Mouse (Mus musculus) kidney, embryonic 15.5 days (tissue): ENCODE results near the gene Sfmbt1. TPM values are rescaled to one million over a fixed set of nuclear protein-coding genes. Genes with fewer than 3 reads are reported as not detected.

Experiments used
- ATAC-seq: fragments of 200-750 bp; cut with Nextera tagmentation; replicated peaks from 2 replicates; pipeline ENCODE4 v1.8.0; 2017; ENCODE audit warnings: moderate TSS enrichment; ENCODE audit not compliant: low FRiP score
- H3K27ac ChIP-seq: fragments of 300-500 bp; sonication (generic); 2 replicates; pipeline ENCODE4 v1.5.1; 2015; ENCODE audit warnings: mild to moderate bottlenecking, inconsistent platforms
- H3K27me3 ChIP-seq: fragments of 300-500 bp; sonication (generic); 2 replicates; pipeline ENCODE4 v1.6.1; 2015; ENCODE audit warnings: inconsistent platforms
- H3K36me3 ChIP-seq: fragments of 300-500 bp; sonication (generic); 2 replicates; pipeline ENCODE4 v1.6.1; 2015; ENCODE audit warnings: inconsistent platforms
- H3K4me1 ChIP-seq: fragments of 300-500 bp; sonication (generic); 2 replicates; pipeline ENCODE4 v1.6.1; 2015; ENCODE audit warnings: inconsistent platforms
- H3K4me2 ChIP-seq: fragments of 300-500 bp; sonication (generic); 2 replicates; pipeline ENCODE4 v1.6.1; 2015; ENCODE audit warnings: moderate library complexity, mild to moderate bottlenecking, inconsistent platforms
- H3K4me3 ChIP-seq: fragments of 300-500 bp; sonication (generic); replicated peaks from 2 replicates; pipeline ENCODE4 v1.5.1; 2015; ENCODE audit warnings: mild to moderate bottlenecking, inconsistent platforms
- H3K9ac ChIP-seq: fragments of 300-500 bp; sonication (generic); 2 replicates; pipeline ENCODE4 v1.6.1; 2015; ENCODE audit warnings: mild to moderate bottlenecking, inconsistent platforms
- H3K9me3 ChIP-seq: fragments of 300-500 bp; sonication (generic); replicated peaks from 2 replicates; pipeline ENCODE4 v1.6.1; 2016; ENCODE audit warnings: inconsistent platforms
- WGBS: fragments of 180-500 bp; shearing (Covaris S2); methylation state at CpG from one replicate; pipeline ENCODE4 v1.1.7; 2015; ENCODE audit warnings: mixed read lengths; 5-methylcytosine and 5-hydroxymethylcytosine counted together
- polyA plus RNA-seq: library from polyadenylated mRNA; unstranded; fragments of >200 nt; fragmentation: Nextera tagmentation; extraction: Ambion mirVana; gene quantifications from 2 replicates; pipeline ENCODE4 v1.2.1, GENCODE M21; 2015

The Sfmbt1 gene
- polyA plus RNA-seq, 1 experiment from 2014 or later, result 14.7 TPM

DNA sequence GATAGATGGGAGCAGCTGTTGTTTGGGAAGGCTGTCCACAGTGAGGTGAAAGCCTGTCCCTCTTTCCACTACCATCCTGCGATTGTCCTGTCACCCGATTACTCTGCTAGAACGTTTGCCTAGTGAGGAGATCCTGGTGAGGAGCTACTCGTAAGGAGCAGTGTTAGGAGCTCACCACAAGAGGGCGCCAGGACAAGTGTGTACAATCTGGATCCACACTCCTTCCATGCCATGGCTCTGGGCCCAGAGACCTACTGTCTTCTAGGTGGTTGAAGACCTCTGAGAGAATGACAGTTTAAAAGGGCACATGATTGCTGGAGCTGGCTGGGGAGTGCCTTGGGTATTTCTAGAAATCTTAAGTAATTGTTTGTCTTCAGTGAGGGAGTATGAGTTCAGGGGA, 152.4 kb downstream of the Sfmbt1 start:
- no peaks in the 10 kb centered on the region for H3K27me3 ChIP-seq
- 25% methylated on average over 5 of the region's 5 CpGs for WGBS
- H3K9me3 ChIP-seq, result no peaks in the 10 kb centered on the region
- peaks cover 35% of the 10 kb centered on the region for H3K36me3 ChIP-seq
- ATAC-seq, result 0 out of 2 replicates have a peak, but pooled peaks have one; percentile 58
- no peak overlapping the region for H3K27ac ChIP-seq
- H3K4me3 ChIP-seq, result no peak overlapping the region
- H3K9ac ChIP-seq, result no peak overlapping the region
- H3K4me1 ChIP-seq, result peaks cover 17% of the 10 kb centered on the region
- H3K4me2 ChIP-seq, result no peak overlapping the region

DNA sequence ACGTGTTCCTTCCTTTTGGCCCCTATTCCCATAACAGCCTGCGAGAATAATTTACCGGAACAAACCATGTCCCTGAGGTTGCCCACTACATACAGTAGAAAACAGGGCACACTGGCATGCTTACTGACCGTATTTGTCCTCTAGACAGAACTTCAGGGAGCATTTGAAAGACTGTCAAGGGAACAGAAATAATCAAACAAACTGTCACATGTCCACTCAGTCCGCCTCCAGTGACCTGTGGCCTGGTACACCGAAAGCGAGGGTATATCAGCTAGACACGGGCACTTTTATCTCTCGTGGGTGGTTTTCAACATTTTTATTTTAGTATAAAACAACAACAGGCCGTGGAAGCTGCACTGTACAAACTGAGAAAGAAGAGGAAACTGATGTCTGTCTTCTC, 154.2 kb downstream of the Sfmbt1 start:
- Histone ChIP-seq H3K4me1 (peaks cover 19% of the 10 kb centered on the region), H3K36me3 (peaks cover 50% of the 10 kb centered on the region), H3K27me3 (no peaks in the 10 kb centered on the region), H3K9ac (no peak overlapping the region), H3K4me3 (no peak overlapping the region), H3K9me3 (no peaks in the 10 kb centered on the region), H3K4me2 (no peak overlapping the region), H3K27ac (no peak overlapping the region)
- 85% methylated on average over 10 of the region's 10 CpGs for WGBS
- ATAC-seq, result no peak

DNA sequence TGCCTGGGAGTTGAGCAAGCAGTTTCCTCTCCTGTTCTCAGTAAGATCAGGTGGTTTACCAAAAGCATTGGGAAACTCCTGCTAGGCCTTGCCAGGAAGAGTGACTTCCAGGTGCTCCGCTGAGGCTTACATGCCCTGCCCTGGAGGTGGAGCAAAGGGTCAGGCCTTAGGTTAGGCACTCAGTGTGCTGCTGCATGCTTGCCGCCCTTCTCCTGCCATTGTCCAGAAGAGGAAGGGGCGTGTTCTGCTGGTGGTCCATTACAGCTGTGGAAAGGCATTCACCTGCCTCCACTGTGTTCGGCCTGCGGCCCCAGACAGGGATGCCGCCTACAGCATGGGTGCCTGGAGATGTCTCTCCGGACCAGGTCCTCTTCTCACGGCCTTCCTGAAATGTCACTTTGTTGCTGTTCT, 154.7 kb downstream of the Sfmbt1 start:
- Histone ChIP-seq H3K9ac (no peak overlapping the region), H3K4me3 (no peak overlapping the region), H3K4me1 (peaks cover 25% of the 10 kb centered on the region), H3K9me3 (no peaks in the 10 kb centered on the region), H3K4me2 (no peak overlapping the region), H3K27ac (peak overlapping the region; percentile 84), H3K36me3 (peaks cover 53% of the 10 kb centered on the region), H3K27me3 (no peaks in the 10 kb centered on the region)
- 78% methylated on average over 8 of the region's 8 CpGs for WGBS
- no peak for ATAC-seq

DNA sequence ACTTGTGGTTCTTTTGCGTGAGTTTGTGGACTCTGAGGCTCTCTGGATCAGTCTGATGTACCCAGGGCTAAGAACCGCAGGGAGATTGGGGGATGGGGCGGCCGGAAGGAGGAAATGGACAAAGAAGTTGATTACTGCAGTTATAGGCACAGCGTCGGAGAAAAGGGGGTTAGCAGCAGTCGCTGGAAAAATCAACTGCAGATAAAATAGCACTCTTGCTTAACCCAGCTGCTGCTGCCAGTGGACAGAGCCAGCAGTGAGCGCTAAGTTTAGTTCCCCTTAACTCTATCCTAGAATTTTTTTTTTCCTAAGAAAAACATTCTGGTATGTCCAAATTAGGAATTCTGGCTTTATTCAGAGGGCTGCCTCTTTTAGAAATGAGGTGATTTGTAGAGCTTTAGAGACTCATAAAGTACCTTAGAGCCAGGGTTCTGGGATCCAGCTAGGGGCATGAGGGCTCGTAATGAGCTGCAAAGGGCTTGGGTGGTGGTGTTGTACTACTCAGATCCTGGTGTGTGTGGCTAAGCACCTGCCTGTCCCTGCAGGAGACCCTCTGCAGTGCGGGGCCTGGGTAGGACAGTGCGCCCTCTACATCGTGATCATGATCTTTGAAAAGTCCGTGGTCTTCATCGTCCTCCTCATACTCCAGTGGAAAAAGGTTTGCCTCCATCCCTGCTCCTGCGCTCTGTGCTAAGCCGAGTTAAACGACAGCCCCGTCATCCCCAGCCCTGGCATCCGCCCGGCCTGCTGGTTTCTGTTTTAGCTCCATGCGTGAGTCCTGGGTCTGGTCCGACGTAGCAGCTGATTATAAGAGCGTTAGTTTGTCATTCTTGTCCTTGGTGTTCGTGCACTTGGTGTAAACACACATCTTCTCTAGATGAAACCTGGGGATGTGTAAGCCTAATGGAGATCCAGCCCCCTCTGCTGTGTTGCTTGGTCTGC, 155.8 kb downstream of the Sfmbt1 start:
- ATAC-seq, result no peak

More for the DNA sequence above, 155.8 kb downstream of the Sfmbt1 start:
- Histone ChIP-seq H3K9me3 (no peaks in the 10 kb centered on the region), H3K4me1 (peaks cover 33% of the 10 kb centered on the region), H3K4me2 (no peak overlapping the region), H3K36me3 (peaks cover 46% of the 10 kb centered on the region), H3K27ac (peak overlapping the region; percentile 84), H3K27me3 (no peaks in the 10 kb centered on the region), H3K9ac (no peak overlapping the region), H3K4me3 (no peak overlapping the region)
- WGBS, result 75% methylated on average over 25 of the region's 25 CpGs

Other genes with a start within 250 kb of the Sfmbt1 start
- gene Dcp1a, start 235.3 kb upstream of the Sfmbt1 start, polyA plus RNA-seq, result 26.9 and 30.0 TPM in 2 replicates
- 3.2 and 3.3 TPM in 2 replicates for gene Cacna1d, start 223.4 kb upstream of the Sfmbt1 start, polyA plus RNA-seq
- 275 and 297 TPM in 2 replicates for gene Tkt, start 166.5 kb upstream of the Sfmbt1 start, polyA plus RNA-seq
- 47.5 and 50.6 TPM in 2 replicates for gene Prkcd, start 88.6 kb upstream of the Sfmbt1 start, polyA plus RNA-seq
- gene Rft1, start 60.5 kb upstream of the Sfmbt1 start, polyA plus RNA-seq, result 18.8 and 20.2 TPM in 2 replicates
- gene Tmem110, start 110.7 kb downstream of the Sfmbt1 start, polyA plus RNA-seq, result 25.8 and 26.3 TPM in 2 replicates
- 5.0 and 5.3 TPM in 2 replicates for gene Mustn1, start 164.4 kb downstream of the Sfmbt1 start, polyA plus RNA-seq
- gene Itih4, start 171.6 kb downstream of the Sfmbt1 start, polyA plus RNA-seq, result 0.93 and 1.6 TPM in 2 replicates
- 2.6 and 5.0 TPM in 2 replicates for gene Itih3, start 208.9 kb downstream of the Sfmbt1 start, polyA plus RNA-seq
- 0.30 and 0.55 TPM in 2 replicates for gene Itih1, start 228.4 kb downstream of the Sfmbt1 start, polyA plus RNA-seq
- 17.3 and 17.4 TPM in 2 replicates for gene Nek4, start 236.5 kb downstream of the Sfmbt1 start, polyA plus RNA-seq